In genomic region chr3:123806050-123806449, GRCm38 (mm10) we compare ENCODE assay signal across 20 mouse cellular contexts.
A peak's percentile ranks its signal among the peaks of the same experiment; 100 is the strongest.
DNase-seq lines count a peak whose midpoint lies in the region; ATAC-seq and TF ChIP-seq lines count a peak whose summit lies in the region.
"Had no signal": no experiment of that assay in that cellular context is flagged by ENCODE, and none has a peak within 500 bp of the region (broad histone marks: within the 10 kb centered on the region; RNA-seq: fewer than 3 reads in every experiment).

No protein-coding gene starts in this region.

- no peaks in the 10 kb centered on the region for H3K79me2 ChIP-seq in MEL (ENCODE audit: control insufficient read depth, insufficient read depth, low read length, poor library complexity)

- no peaks in the 10 kb centered on the region for H3K36me3 ChIP-seq in forebrain, postnatal 0 days (ENCODE audit: insufficient read depth)
- H3K36me3 ChIP-seq in forebrain, embryonic 15.5 days = no peaks in the 10 kb centered on the region
- no peaks in the 10 kb centered on the region for H3K36me3 ChIP-seq in MEL (ENCODE audit: control insufficient read depth in 1 of 2, insufficient read depth in 2 of 2, low read length in 2 of 2)
- H3K36me3 ChIP-seq in hindbrain, embryonic 13.5 days = no peaks in the 10 kb centered on the region
- H3K36me3 ChIP-seq: kidney, embryonic 15.5 days; limb, embryonic 12.5 days; liver, embryonic 12.5 days; neural tube, embryonic 13.5 days had no signal

- TF ChIP-seq POLR2A in MEL (IDR thresholded peaks at IDR 0.05; ENCODE audit: control insufficient read depth in 1 of 2, insufficient read depth in 1 of 2, low read depth in 1 of 2, low read length in 2 of 2, poor library complexity in 1 of 2) = no peak

- 0 out of 2 replicates have a peak, but pooled peaks have one; percentile 7 for TF ChIP-seq CTCF in forebrain, postnatal 0 days (IDR thresholded peaks at IDR 0.05; ENCODE audit: low read depth)
- peak; percentile 17 for TF ChIP-seq CTCF in left cerebral cortex, adult 2 months (IDR thresholded peaks at IDR 0.05)
- peak in 2 of 3 experiments; percentile 17 to 36; a peak in 3 of 6 replicates for TF ChIP-seq CTCF in MEL (IDR thresholded peaks at IDR 0.05 in 2 of 3, conservative IDR thresholded peaks at IDR 0.05 in 1 of 3; ENCODE audit: control insufficient read depth in 1 of 3, insufficient read depth in 1 of 3, low read depth in 2 of 3, low read length in 3 of 3, poor library complexity in 1 of 3, severe bottlenecking in 1 of 3)

- H3K9me3 ChIP-seq in forebrain, postnatal 0 days (ENCODE audit: low read length) = no peaks in the 10 kb centered on the region
- H3K9me3 ChIP-seq in forebrain, embryonic 15.5 days = no peaks in the 10 kb centered on the region
- no peaks in the 10 kb centered on the region for H3K9me3 ChIP-seq in MEL (replicated peaks; ENCODE audit: insufficient read depth, low read length)
- no peaks in the 10 kb centered on the region for H3K9me3 ChIP-seq in hindbrain, embryonic 13.5 days
- H3K9me3 ChIP-seq: kidney, embryonic 15.5 days; limb, embryonic 12.5 days; liver, embryonic 12.5 days; neural tube, embryonic 13.5 days had no signal

- H3K4me2 ChIP-seq in forebrain, postnatal 0 days (ENCODE audit: low read depth) = no peak overlapping the region
- H3K4me2 ChIP-seq in forebrain, embryonic 15.5 days (replicated peaks) = no peak overlapping the region
- no peak overlapping the region for H3K4me2 ChIP-seq in hindbrain, embryonic 13.5 days
- H3K4me2 ChIP-seq: heart, embryonic 11.5 days; kidney, embryonic 15.5 days; limb, embryonic 12.5 days; liver, embryonic 12.5 days; neural tube, embryonic 13.5 days had no signal

- no peaks in the 10 kb centered on the region for H3K27me3 ChIP-seq in forebrain, postnatal 0 days (ENCODE audit: insufficient read depth, low read length)
- H3K27me3 ChIP-seq in forebrain, embryonic 15.5 days = no peaks in the 10 kb centered on the region
- H3K27me3 ChIP-seq in MEL (ENCODE audit: control insufficient read depth in 1 of 2, insufficient read depth in 2 of 2, low read length in 2 of 2) = no peaks in the 10 kb centered on the region
- H3K27me3 ChIP-seq in hindbrain, embryonic 13.5 days = no peaks in the 10 kb centered on the region
- H3K27me3 ChIP-seq: kidney, embryonic 15.5 days; limb, embryonic 12.5 days; liver, embryonic 12.5 days; neural tube, embryonic 13.5 days had no signal

- no peak overlapping the region for H3K4me3 ChIP-seq in forebrain, postnatal 0 days (ENCODE audit: low read depth, low read length)
- H3K4me3 ChIP-seq in forebrain, embryonic 15.5 days = no peak overlapping the region
- H3K4me3 ChIP-seq in left cerebral cortex, adult 2 months = no peak overlapping the region
- H3K4me3 ChIP-seq in MEL (ENCODE audit: control insufficient read depth in 1 of 2, insufficient read depth in 1 of 2, low read depth in 2 of 2, low read length in 2 of 2) = no peak overlapping the region
- H3K4me3 ChIP-seq in hindbrain, embryonic 13.5 days = no peak overlapping the region
- H3K4me3 ChIP-seq: kidney, embryonic 15.5 days; limb, embryonic 12.5 days; liver, embryonic 12.5 days; neural tube, embryonic 13.5 days had no signal

- H3K4me1 ChIP-seq in forebrain, postnatal 0 days (ENCODE audit: insufficient read depth) = no peaks in the 10 kb centered on the region
- no peaks in the 10 kb centered on the region for H3K4me1 ChIP-seq in forebrain, embryonic 15.5 days
- no peaks in the 10 kb centered on the region for H3K4me1 ChIP-seq in MEL (ENCODE audit: control insufficient read depth in 1 of 2, insufficient read depth in 2 of 2, low read length in 2 of 2)
- H3K4me1 ChIP-seq in hindbrain, embryonic 13.5 days (replicated peaks) = 0 out of 2 replicates have a peak, but pooled peaks cover 6% of the 10 kb centered on the region
- H3K4me1 ChIP-seq: kidney, embryonic 15.5 days; limb, embryonic 12.5 days; liver, embryonic 12.5 days had no signal

- ATAC-seq in forebrain, postnatal 0 days = no peak
- no peak for ATAC-seq in forebrain, embryonic 15.5 days (replicated peaks)
- no peak for ATAC-seq in hindbrain, embryonic 13.5 days (ENCODE audit: low FRiP score)
- ATAC-seq in activated CD4-positive, CD25-positive, alpha-beta regulatory T cell, adult 4 months = no peak
- ATAC-seq: liver, embryonic 12.5 days had no signal

- DNase-seq in forebrain, postnatal 0 days = no peak
- DNase-seq in left cerebral cortex, adult 2 months (ENCODE audit: extremely low spot score in 1 of 2, low spot score in 2 of 2) = no peak
- DNase-seq in left cerebral cortex, postnatal 14 days (ENCODE audit: low spot score in 2 of 2) = no peak
- DNase-seq in 3T3-L1 (ENCODE audit: low read depth, low spot score) = peak; percentile 8
- DNase-seq in MEL (ENCODE audit: low read depth, low spot score) = peak; percentile 4
- DNase-seq: adrenal gland, adult 8-10 months; cerebellum, adult 11 months; embryo, embryonic 11 days; heart, postnatal 10 days; lung, adult 2 months; lung, postnatal 36 days; right cerebral cortex, postnatal 25 days had no signal

- TF ChIP-seq EP300 in MEL (IDR thresholded peaks at IDR 0.05; ENCODE audit: low read depth in 1 of 2, low read length in 2 of 2) = no peak

- TF ChIP-seq RAD21 in MEL (IDR thresholded peaks at IDR 0.05; ENCODE audit: low read depth, low read length) = no peak; the same call in 1 of the 2 replicates

- intact Hi-C loops in left cerebral cortex, adult 2 months (cut with DNase I) = no loop called here
- intact Hi-C loops in left cerebral cortex, postnatal 14 days (cut with DNase I) = no loop called here

- no peak overlapping the region for H3K9ac ChIP-seq in forebrain, postnatal 0 days
- H3K9ac ChIP-seq in forebrain, embryonic 15.5 days (replicated peaks) = no peak overlapping the region
- H3K9ac ChIP-seq in MEL (ENCODE audit: control insufficient read depth, low read depth, low read length, poor library complexity, severe bottlenecking) = no peak overlapping the region
- no peak overlapping the region for H3K9ac ChIP-seq in hindbrain, embryonic 13.5 days
- H3K9ac ChIP-seq: kidney, embryonic 15.5 days; limb, embryonic 12.5 days; liver, embryonic 12.5 days; neural tube, embryonic 13.5 days had no signal

- 94% methylated on average over 1 of the region's 1 CpGs for WGBS in forebrain, postnatal 0 days
- 95% methylated on average over 1 of the region's 1 CpGs for WGBS in forebrain, embryonic 15.5 days
- 88% methylated on average over 1 of the region's 1 CpGs for WGBS in hindbrain, embryonic 13.5 days

- no peak overlapping the region for H3K27ac ChIP-seq in forebrain, postnatal 0 days (ENCODE audit: low read depth, low read length)
- no peak overlapping the region for H3K27ac ChIP-seq in forebrain, embryonic 15.5 days (replicated peaks)
- no peak overlapping the region for H3K27ac ChIP-seq in left cerebral cortex, adult 2 months
- H3K27ac ChIP-seq in MEL (ENCODE audit: control insufficient read depth, low read depth, low read length) = no peak overlapping the region
- no peak overlapping the region for H3K27ac ChIP-seq in hindbrain, embryonic 13.5 days
- H3K27ac ChIP-seq: kidney, embryonic 15.5 days; limb, embryonic 12.5 days; liver, embryonic 12.5 days; neural tube, embryonic 13.5 days had no signal

TF ChIP-seq in MEL, 35 proteins besides CTCF, POLR2A, EP300 and RAD21:
- TF ChIP-seq TBP (IDR thresholded peaks at IDR 0.05; ENCODE audit: low read depth, low read length) (no peak), SMC3 (IDR thresholded peaks at IDR 0.05; ENCODE audit: low read depth, low read length) (peak; percentile 38)

Comparison
In these comparisons a context has a peak if more than half of its experiments do, and no peak if none do; other contexts are left out.
1. DNase-seq: peak in 3T3-L1 (single experiment) and MEL (single experiment); none in forebrain, postnatal 0 days (single experiment), left cerebral cortex, adult 2 months (0 of 2) and left cerebral cortex, postnatal 14 days (0 of 2).
2. Peak in every context shown above with its lines, with median percentiles within 50 percentile points of each other: CTCF ChIP-seq.